In the genomic region with DNA sequence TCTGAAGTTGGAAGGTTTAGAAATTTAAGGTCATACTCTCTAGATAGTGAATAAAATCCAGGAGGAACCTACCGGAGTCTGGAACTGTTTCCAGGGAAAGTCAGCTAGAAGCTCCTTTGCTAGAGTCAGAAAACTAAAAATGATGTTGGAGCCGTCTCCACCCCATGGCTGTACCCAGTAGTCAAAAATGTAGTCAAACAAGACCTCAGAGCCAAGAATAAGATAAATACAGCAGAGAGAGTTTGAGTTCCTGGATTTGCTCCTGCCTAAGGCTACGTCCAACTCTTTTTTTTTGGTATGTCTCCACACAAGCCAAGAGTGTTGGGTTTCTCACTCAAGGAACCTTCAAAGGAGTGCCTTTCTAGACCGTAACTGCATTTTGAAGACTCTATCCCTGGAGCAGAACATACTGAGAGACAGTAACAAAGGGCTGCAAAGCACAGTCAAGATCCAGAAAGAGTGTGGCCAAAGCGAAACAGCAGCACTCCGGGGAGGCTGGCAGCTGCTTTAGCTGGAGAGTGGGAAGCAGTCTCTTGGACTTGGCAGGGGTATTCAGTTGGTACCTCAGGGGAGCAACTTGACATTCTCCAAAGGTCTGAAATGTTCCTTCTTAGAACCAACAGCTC, we compare ENCODE assay signal across 27 mouse cellular contexts. TPM values are rescaled to one million over a fixed set of nuclear protein-coding genes. Genes with fewer than 3 reads are reported as not detected.
DNase-seq lines count a peak whose midpoint lies in the region; ATAC-seq and TF ChIP-seq lines count a peak whose summit lies in the region.
"Had no signal": no experiment of that assay in that cellular context is flagged by ENCODE, and none has a peak within 500 bp of the region (broad histone marks: within the 10 kb centered on the region; RNA-seq: fewer than 3 reads in every experiment).

No protein-coding gene starts in this region.

- no peaks in the 10 kb centered on the region for H3K27me3 ChIP-seq in heart, embryonic 16.5 days (ENCODE audit: control insufficient read depth, insufficient read depth, low read length)
- no peaks in the 10 kb centered on the region for H3K27me3 ChIP-seq in heart, embryonic 11.5 days (ENCODE audit: control insufficient read depth, insufficient read depth, low read length)
- H3K27me3 ChIP-seq in lung, embryonic 16.5 days (ENCODE audit: control insufficient read depth, insufficient read depth, low read depth, low read length) = no peaks in the 10 kb centered on the region
- H3K27me3 ChIP-seq: embryonic facial prominence, embryonic 13.5 days; forebrain, embryonic 12.5 days; hindbrain, embryonic 15.5 days; limb, embryonic 12.5 days; liver, embryonic 15.5 days; midbrain, embryonic 13.5 days; stomach, embryonic 15.5 days had no signal

- no peak overlapping the region for H3K9ac ChIP-seq in heart, embryonic 16.5 days (ENCODE audit: low read length)
- H3K9ac ChIP-seq in heart, embryonic 11.5 days (ENCODE audit: low read depth, low read length) = no peak overlapping the region
- H3K9ac ChIP-seq in lung, embryonic 16.5 days (ENCODE audit: low read length) = no peak overlapping the region
- H3K9ac ChIP-seq: embryonic facial prominence, embryonic 13.5 days; forebrain, embryonic 12.5 days; hindbrain, embryonic 15.5 days; limb, embryonic 12.5 days; liver, embryonic 15.5 days; lung, embryonic 14.5 days; midbrain, embryonic 13.5 days; stomach, embryonic 15.5 days had no signal

- H3K4me1 ChIP-seq in heart, embryonic 16.5 days (ENCODE audit: control insufficient read depth, insufficient read depth, low read length) = peaks cover 9% of the 10 kb centered on the region
- H3K4me1 ChIP-seq in heart, embryonic 11.5 days (ENCODE audit: control insufficient read depth, insufficient read depth, low read length) = peaks cover 8% of the 10 kb centered on the region; the same call in 1 of the 2 replicates
- H3K4me1 ChIP-seq in lung, embryonic 16.5 days (replicated peaks; ENCODE audit: control insufficient read depth, insufficient read depth, low read length) = peaks cover 3% of the 10 kb centered on the region; the same call in 1 of the 2 replicates
- H3K4me1 ChIP-seq in cortical plate, adult 2 months (ENCODE audit: control insufficient read depth, insufficient read depth, low read length) = peaks cover 3% of the 10 kb centered on the region
- H3K4me1 ChIP-seq: forebrain, embryonic 12.5 days; hindbrain, embryonic 15.5 days; midbrain, embryonic 13.5 days; stomach, embryonic 15.5 days had no signal

- H3K4me2 ChIP-seq in heart, embryonic 16.5 days (ENCODE audit: low read depth, low read length) = no peak overlapping the region
- no peak overlapping the region for H3K4me2 ChIP-seq in heart, embryonic 11.5 days
- no peak overlapping the region for H3K4me2 ChIP-seq in lung, embryonic 16.5 days (ENCODE audit: low read depth, low read length)
- H3K4me2 ChIP-seq: embryonic facial prominence, embryonic 13.5 days; forebrain, embryonic 12.5 days; hindbrain, embryonic 15.5 days; limb, embryonic 12.5 days; liver, embryonic 15.5 days; lung, embryonic 14.5 days; midbrain, embryonic 13.5 days; stomach, embryonic 15.5 days had no signal

- ATAC-seq in heart, embryonic 16.5 days (replicated peaks; ENCODE audit: extremely low read depth, insufficient read depth, low FRiP score) = no peak
- no peak for ATAC-seq in heart, embryonic 11.5 days (replicated peaks; ENCODE audit: insufficient number of reproducible peaks, low FRiP score, low TSS enrichment)
- peak; percentile 59 for ATAC-seq in lung, embryonic 16.5 days (ENCODE audit: low read depth)
- ATAC-seq: CD4-positive, CD25-positive, alpha-beta regulatory T cell, adult 4 months; inflammation-experienced regulatory T-cells, adult 6 months; midbrain, embryonic 13.5 days had no signal

- no peak for TF ChIP-seq CTCF in cortical plate, adult 2 months (IDR thresholded peaks at IDR 0.05; ENCODE audit: extremely low read depth, insufficient read depth, low read length)

- peak overlapping the region; percentile 21; the same call in 1 of the 2 replicates for H3K27ac ChIP-seq in heart, embryonic 16.5 days (ENCODE audit: low read length)
- H3K27ac ChIP-seq in heart, embryonic 11.5 days (ENCODE audit: low read depth, low read length) = no peak overlapping the region
- no peak overlapping the region for H3K27ac ChIP-seq in lung, embryonic 16.5 days (ENCODE audit: low read length)
- peak overlapping the region; percentile 7; the same call in 1 of the 2 replicates for H3K27ac ChIP-seq in cortical plate, adult 2 months (ENCODE audit: insufficient read depth, low read length)
- H3K27ac ChIP-seq: embryonic facial prominence, embryonic 13.5 days; forebrain, embryonic 12.5 days; hindbrain, embryonic 10.5 days; hindbrain, embryonic 15.5 days; limb, embryonic 12.5 days; liver, embryonic 15.5 days; macrophage; midbrain, embryonic 13.5 days; stomach, embryonic 15.5 days had no signal

- no peak for TF ChIP-seq POLR2A in cortical plate, adult 2 months (IDR thresholded peaks at IDR 0.05; ENCODE audit: extremely low read depth, insufficient read depth, low read length)

- H3K36me3 ChIP-seq in heart, embryonic 16.5 days (ENCODE audit: control insufficient read depth, insufficient read depth) = peaks cover 9% of the 10 kb centered on the region
- H3K36me3 ChIP-seq in heart, embryonic 11.5 days (ENCODE audit: control insufficient read depth, insufficient read depth, low read length) = peaks cover 2% of the 10 kb centered on the region; the same call in 1 of the 2 replicates
- no peaks in the 10 kb centered on the region for H3K36me3 ChIP-seq in lung, embryonic 16.5 days (ENCODE audit: control insufficient read depth, insufficient read depth, low read length)
- H3K36me3 ChIP-seq: embryonic facial prominence, embryonic 13.5 days; hindbrain, embryonic 10.5 days; limb, embryonic 12.5 days; stomach, embryonic 15.5 days had no signal

- peak; percentile 35 to 60 for DNase-seq in frontal cortex, adult 2 months (ENCODE audit: extremely low spot score in 1 of 2, low spot score in 1 of 2)
- no peak for DNase-seq in frontal cortex, postnatal 10 days (ENCODE audit: low spot score in 2 of 2)
- no peak for DNase-seq in lung, postnatal 25 days (ENCODE audit: low spot score)
- no peak for DNase-seq in adrenal gland, postnatal 36 days
- DNase-seq: adrenal gland, postnatal 25 days; embryo, embryonic 11 days; gastrocnemius, postnatal 14 days; heart, postnatal 10 days; kidney, adult 11 months; kidney, postnatal 14 days; lung, embryonic 14.5 days; right cerebral cortex, postnatal 14 days had no signal

- no peaks in the 10 kb centered on the region for H3K9me3 ChIP-seq in heart, embryonic 16.5 days (replicated peaks; ENCODE audit: control insufficient read depth, low read length)
- H3K9me3 ChIP-seq in heart, embryonic 11.5 days (replicated peaks; ENCODE audit: control insufficient read depth, low read length) = no peaks in the 10 kb centered on the region
- H3K9me3 ChIP-seq in lung, embryonic 16.5 days (ENCODE audit: control insufficient read depth, low read length) = no peaks in the 10 kb centered on the region
- H3K9me3 ChIP-seq: embryonic facial prominence, embryonic 13.5 days; forebrain, embryonic 12.5 days; hindbrain, embryonic 10.5 days; hindbrain, embryonic 15.5 days; limb, embryonic 12.5 days; liver, embryonic 15.5 days; midbrain, embryonic 13.5 days; stomach, embryonic 15.5 days had no signal

- WGBS in heart, embryonic 16.5 days = 79% methylated on average over 6 of the region's 6 CpGs
- WGBS in heart, embryonic 11.5 days (ENCODE audit: insufficient replicate concordance) = 85% methylated on average over 6 of the region's 6 CpGs
- 60% methylated on average over 6 of the region's 6 CpGs for WGBS in lung, embryonic 16.5 days

- no peak overlapping the region for H3K4me3 ChIP-seq in heart, embryonic 16.5 days (ENCODE audit: low read length)
- H3K4me3 ChIP-seq in heart, embryonic 11.5 days (ENCODE audit: low read depth, low read length) = no peak overlapping the region
- H3K4me3 ChIP-seq in lung, embryonic 16.5 days (ENCODE audit: low read length) = no peak overlapping the region
- no peak overlapping the region for H3K4me3 ChIP-seq in cortical plate, adult 2 months (ENCODE audit: insufficient read depth, low read length)
- H3K4me3 ChIP-seq: embryonic facial prominence, embryonic 13.5 days; forebrain, embryonic 12.5 days; hindbrain, embryonic 10.5 days; hindbrain, embryonic 15.5 days; limb, embryonic 12.5 days; liver, embryonic 15.5 days; midbrain, embryonic 13.5 days; stomach, embryonic 15.5 days had no signal

RNA-seq across cellular contexts. Expression of gene Pdlim1, which starts 18.6 kb away (rescaled TPM):
- polyA plus RNA-seq in frontal cortex, adult 2 months (2012; rRNA removed) = 11.1 and 11.3 TPM in 2 replicates
- 267 and 270 TPM in 2 replicates for polyA plus RNA-seq in heart, embryonic 16.5 days (2015; fragmentation: Nextera tagmentation; extraction: Ambion mirVana)
- polyA plus RNA-seq in heart, embryonic 11.5 days (2014; fragmentation: Nextera tagmentation; extraction: Ambion mirVana) = 318 and 322 TPM in 2 replicates
- 179 and 200 TPM in 2 replicates for polyA plus RNA-seq in lung, embryonic 16.5 days (2015; fragmentation: Nextera tagmentation; extraction: Ambion mirVana)
- polyA plus RNA-seq in cortical plate, adult 2 months (2012; rRNA removed) = 24.7 and 29.5 TPM in 2 replicates
- 10 to 100 TPM; 14.8 to 22.5 TPM for total RNA-seq in adrenal gland, postnatal 36 days (2021)

Comparison
In these comparisons a context has a peak if more than half of its experiments do, and no peak if none do; other contexts are left out.
1. DNase-seq: peak in frontal cortex, adult 2 months (2 of 2); none in frontal cortex, postnatal 10 days (0 of 2), lung, postnatal 25 days (single experiment) and adrenal gland, postnatal 36 days (0 of 2).
2. H3K27ac ChIP-seq: peak in heart, embryonic 16.5 days (single experiment) and cortical plate, adult 2 months (single experiment); none in heart, embryonic 11.5 days (single experiment) and lung, embryonic 16.5 days (single experiment).